ENCODE assay signal across 8 mouse cellular contexts in genomic region chr8:123628253-123628967, GRCm38 (mm10). TPM values are rescaled to one million over a fixed set of nuclear protein-coding genes. Genes with fewer than 3 reads are reported as not detected.
A peak's percentile ranks its signal among the peaks of the same experiment; 100 is the strongest.
DNase-seq lines count a peak whose midpoint lies in the region; ATAC-seq lines count a peak whose summit lies in the region.

No protein-coding gene starts in this region.

- ATAC-seq in intestine, embryonic 15.5 days, result peak; percentile 26; the same call in 1 of the 2 replicates
- no peak for ATAC-seq in liver, embryonic 16.5 days (ENCODE audit: low read depth)
- ATAC-seq in neural tube, embryonic 11.5 days (ENCODE audit: insufficient read depth, low FRiP score, low TSS enrichment), result no peak
- ATAC-seq in activated CD4-positive, CD25-positive, alpha-beta regulatory T cell, adult 4 months, result no peak

- H3K4me1 ChIP-seq in intestine, embryonic 15.5 days (replicated peaks), result peaks cover 14% of the 10 kb centered on the region
- peaks cover 2% of the 10 kb centered on the region; the same call in 1 of the 2 replicates for H3K4me1 ChIP-seq in liver, embryonic 16.5 days (ENCODE audit: control insufficient read depth, low read depth, low read length)
- H3K4me1 ChIP-seq in neural tube, embryonic 11.5 days (ENCODE audit: control insufficient read depth, insufficient read depth, low read length), result peaks cover 2% of the 10 kb centered on the region; the same call in 1 of the 2 replicates

- no peaks in the 10 kb centered on the region for H3K36me3 ChIP-seq in intestine, embryonic 15.5 days
- H3K36me3 ChIP-seq in liver, embryonic 16.5 days (ENCODE audit: control insufficient read depth, insufficient read depth), result no peaks in the 10 kb centered on the region
- no peaks in the 10 kb centered on the region for H3K36me3 ChIP-seq in neural tube, embryonic 11.5 days (ENCODE audit: control insufficient read depth, insufficient read depth, low read length)

- intact Hi-C loops in gastrocnemius, postnatal 14 days (cut with DNase I; ENCODE audit: low total_unique reads), result no loop called here

- H3K27ac ChIP-seq in intestine, embryonic 15.5 days, result no peak overlapping the region
- no peak overlapping the region for H3K27ac ChIP-seq in liver, embryonic 16.5 days (ENCODE audit: low read length)
- no peak overlapping the region for H3K27ac ChIP-seq in neural tube, embryonic 11.5 days (ENCODE audit: low read depth, low read length)

- peaks cover 10% of the 10 kb centered on the region for H3K27me3 ChIP-seq in intestine, embryonic 15.5 days (replicated peaks)
- H3K27me3 ChIP-seq in liver, embryonic 16.5 days (ENCODE audit: control insufficient read depth, insufficient read depth, low read depth, low read length), result peaks cover 37% of the 10 kb centered on the region
- peaks cover 24% of the 10 kb centered on the region for H3K27me3 ChIP-seq in neural tube, embryonic 11.5 days (ENCODE audit: control insufficient read depth, insufficient read depth, low read length)

- peak; percentile 61 for DNase-seq in CD4-positive helper T cell, adult 2 months (ENCODE audit: low read depth, low spot score)
- DNase-seq in MN1 (ENCODE audit: low spot score), result peak; percentile 86
- peak; percentile 77 to 81 for DNase-seq in cerebellum, postnatal 25 days
- DNase-seq in gastrocnemius, postnatal 14 days, result peak; percentile 15
- peak; percentile 58 for DNase-seq in neural tube, embryonic 11.5 days (ENCODE audit: low spot score)

- H3K4me3 ChIP-seq in intestine, embryonic 15.5 days (replicated peaks), result peak overlapping the region; percentile 29
- H3K4me3 ChIP-seq in liver, embryonic 16.5 days (ENCODE audit: low read depth, low read length), result peak overlapping the region; percentile 26
- H3K4me3 ChIP-seq in neural tube, embryonic 11.5 days (ENCODE audit: low read depth, low read length), result peak overlapping the region; percentile 22

- 0 out of 2 replicates have a peak overlapping the region, but pooled peaks have one; percentile 1 for H3K9ac ChIP-seq in intestine, embryonic 15.5 days
- H3K9ac ChIP-seq in liver, embryonic 16.5 days (ENCODE audit: low read depth, low read length), result no peak overlapping the region
- no peak overlapping the region for H3K9ac ChIP-seq in neural tube, embryonic 11.5 days (ENCODE audit: low read length)

- H3K4me2 ChIP-seq in intestine, embryonic 15.5 days (replicated peaks), result peak overlapping the region; percentile 64
- peak overlapping the region; percentile 41 for H3K4me2 ChIP-seq in liver, embryonic 16.5 days (ENCODE audit: low read depth, low read length)
- peak overlapping the region; percentile 51 for H3K4me2 ChIP-seq in neural tube, embryonic 11.5 days (ENCODE audit: low read depth)

- no peaks in the 10 kb centered on the region for H3K9me3 ChIP-seq in intestine, embryonic 15.5 days
- H3K9me3 ChIP-seq in liver, embryonic 16.5 days (replicated peaks; ENCODE audit: control insufficient read depth, low read length), result no peaks in the 10 kb centered on the region
- H3K9me3 ChIP-seq in neural tube, embryonic 11.5 days (ENCODE audit: control insufficient read depth, low read length), result no peaks in the 10 kb centered on the region

- WGBS in intestine, embryonic 15.5 days, result 1% methylated on average over 8 of the region's 8 CpGs
- 2% methylated on average over 8 of the region's 8 CpGs for WGBS in liver, embryonic 16.5 days (ENCODE audit: insufficient replicate concordance)
- 2% methylated on average over 8 of the region's 8 CpGs for WGBS in neural tube, embryonic 11.5 days

RNA-seq across cellular contexts. Expression of gene Rhou, which starts 25.3 kb away (rescaled TPM):
- total RNA-seq in gastrocnemius, postnatal 14 days (2021), result 1 to 10 TPM; 3.9 to 4.9 TPM
- polyA plus RNA-seq in intestine, embryonic 15.5 days (2015; fragmentation: Nextera tagmentation; extraction: Ambion mirVana), result 6.4 and 7.6 TPM in 2 replicates
- 1.5 and 1.8 TPM in 2 replicates for polyA plus RNA-seq in liver, embryonic 16.5 days (2015; fragmentation: Nextera tagmentation; extraction: Ambion mirVana)
- 13.9 and 15.7 TPM in 2 replicates for polyA plus RNA-seq in neural tube, embryonic 11.5 days (2014; fragmentation: Nextera tagmentation; extraction: Ambion mirVana)
- not detected for polyA plus RNA-seq in activated CD4-positive, CD25-positive, alpha-beta regulatory T cell, adult 4 months (2017; shearing (Covaris generic))

Comparison
In these comparisons a context has a peak if more than half of its experiments do, and no peak if none do; other contexts are left out.
1. DNase-seq: peak in every context shown above with its lines; median percentile 86 in MN1; 79 in cerebellum, postnatal 25 days; 61 in CD4-positive helper T cell, adult 2 months; 58 in neural tube, embryonic 11.5 days; 15 in gastrocnemius, postnatal 14 days.